Mouse (Mus musculus): ENCODE data around the gene Etv4. TPM values are rescaled to one million over a fixed set of nuclear protein-coding genes. Genes with fewer than 3 reads are reported as not detected.

Gene Etv4
- polyA plus RNA-seq, 1 experiment from 2014 or later, result 10.8 TPM

DNA sequence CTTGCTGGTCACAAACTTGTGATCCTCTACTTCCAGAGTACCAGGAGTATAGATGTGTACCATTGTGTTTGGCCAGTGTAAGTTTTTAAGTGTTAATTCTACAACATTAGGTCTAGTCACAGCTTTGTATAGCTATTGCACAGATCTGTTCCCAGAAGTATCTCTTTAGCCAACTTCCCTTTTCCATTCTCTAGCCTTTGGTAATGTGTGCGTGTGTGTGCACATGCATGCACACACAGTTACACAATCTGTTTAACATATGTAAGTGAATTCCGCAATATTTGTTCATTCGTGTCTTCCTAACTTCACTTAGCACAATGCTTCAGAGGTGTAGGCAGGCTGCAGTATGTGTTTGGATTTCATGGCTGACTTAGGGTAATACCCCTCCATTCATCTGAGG, 25.6 kb downstream of the Etv4 start:
- Histone ChIP-seq H3K9me3 (no peaks in the 10 kb centered on the region), H3K4me1 (no peaks in the 10 kb centered on the region), H3K9ac (no peak overlapping the region), H3K27ac (no peak overlapping the region), H3K4me3 (no peak overlapping the region), H3K4me2 (no peak overlapping the region), H3K36me3 (peaks cover 83% of the 10 kb centered on the region), H3K27me3 (no peaks in the 10 kb centered on the region)
- WGBS, result 91% methylated on average over 3 of the region's 3 CpGs
- no peak for ATAC-seq (ENCODE audit: insufficient number of reproducible peaks, low FRiP score, low TSS enrichment, low read depth)

DNA sequence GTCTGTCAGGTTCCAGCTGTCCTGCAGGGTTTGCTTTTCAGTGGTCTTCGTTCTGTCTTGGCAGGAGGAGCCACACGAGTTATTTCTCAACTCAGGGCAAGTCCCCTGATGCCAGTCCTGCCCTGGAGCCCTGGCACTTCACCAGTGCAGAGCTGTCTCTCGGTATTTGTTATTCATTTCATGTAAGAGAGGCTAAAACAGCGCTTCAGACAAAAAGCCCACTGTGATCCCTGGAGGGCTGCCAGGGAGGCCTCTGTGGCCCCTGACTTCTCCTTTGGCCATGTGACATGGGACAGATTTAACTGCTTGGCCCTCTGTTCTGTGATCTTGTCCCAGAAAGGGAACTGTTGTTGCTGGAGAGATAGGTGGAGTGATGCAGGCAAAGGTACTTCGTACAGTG, 26.7 kb downstream of the Etv4 start:
- no peak overlapping the region for H3K9ac ChIP-seq

DNA sequence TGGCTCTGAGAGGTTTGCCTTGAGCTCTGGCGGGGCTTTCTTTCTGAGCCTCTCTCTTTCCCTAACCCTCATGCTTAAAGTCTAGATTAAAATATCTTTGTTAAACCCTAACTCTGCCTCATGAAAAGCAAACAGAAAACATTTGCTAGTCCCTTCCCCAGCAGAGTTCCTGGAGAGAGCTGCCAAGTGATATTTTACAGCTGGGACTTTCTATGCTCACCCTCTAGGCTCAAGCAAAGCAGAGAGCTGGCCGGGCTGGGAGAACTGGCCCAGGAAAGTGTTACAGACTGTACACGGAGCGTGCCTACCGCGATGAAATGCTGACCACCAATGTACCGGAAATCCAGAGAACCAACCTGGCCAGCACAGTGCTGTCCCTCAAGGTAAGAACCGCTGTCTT, 27.8 kb downstream of the Etv4 start:
- H3K9ac ChIP-seq, result no peak overlapping the region
- ATAC-seq (ENCODE audit: insufficient number of reproducible peaks, low FRiP score, low TSS enrichment, low read depth), result no peak

More for the DNA sequence above, 26.7 kb downstream of the Etv4 start:
- Histone ChIP-seq H3K4me1 (no peaks in the 10 kb centered on the region), H3K4me3 (no peak overlapping the region), H3K36me3 (peaks cover 84% of the 10 kb centered on the region), H3K9me3 (no peaks in the 10 kb centered on the region), H3K4me2 (no peak overlapping the region), H3K27ac (no peak overlapping the region), H3K27me3 (no peaks in the 10 kb centered on the region)
- no peak for ATAC-seq (ENCODE audit: insufficient number of reproducible peaks, low FRiP score, low TSS enrichment, low read depth)
- 82% methylated on average over 5 of the region's 5 CpGs for WGBS

DNA sequence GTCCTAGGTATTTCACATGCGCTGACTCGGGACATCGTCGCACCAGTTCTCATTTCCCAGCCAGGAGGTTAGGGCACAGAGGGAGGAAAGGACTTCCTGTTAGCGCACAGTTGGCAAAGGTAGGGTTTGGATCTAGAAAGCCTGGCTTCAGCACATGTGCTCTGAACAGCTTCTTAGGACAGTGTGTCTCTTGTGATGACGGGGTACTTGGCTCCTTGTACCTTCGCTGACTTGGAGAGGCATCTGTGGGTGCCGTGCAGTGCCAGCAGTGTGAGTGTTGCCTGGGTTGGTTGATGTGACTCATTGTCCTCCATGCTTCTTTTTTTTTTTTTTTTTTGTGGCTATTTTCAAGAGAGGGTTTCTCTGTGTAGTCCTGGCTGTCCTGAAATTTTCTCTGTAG, 28.6 kb downstream of the Etv4 start:
- ATAC-seq (ENCODE audit: insufficient number of reproducible peaks, low FRiP score, low TSS enrichment, low read depth), result no peak
- Histone ChIP-seq H3K4me1 (no peaks in the 10 kb centered on the region), H3K9me3 (no peaks in the 10 kb centered on the region), H3K4me2 (no peak overlapping the region), H3K27ac (no peak overlapping the region), H3K4me3 (no peak overlapping the region), H3K9ac (no peak overlapping the region), H3K27me3 (no peaks in the 10 kb centered on the region), H3K36me3 (peaks cover 92% of the 10 kb centered on the region)
- 91% methylated on average over 8 of the region's 8 CpGs for WGBS

More for the DNA sequence above, 27.8 kb downstream of the Etv4 start:
- Histone ChIP-seq H3K9me3 (no peaks in the 10 kb centered on the region), H3K4me3 (no peak overlapping the region), H3K27ac (no peak overlapping the region), H3K36me3 (peaks cover 92% of the 10 kb centered on the region), H3K4me1 (no peaks in the 10 kb centered on the region), H3K4me2 (no peak overlapping the region), H3K27me3 (no peaks in the 10 kb centered on the region)
- WGBS, result 89% methylated on average over 8 of the region's 8 CpGs

DNA sequence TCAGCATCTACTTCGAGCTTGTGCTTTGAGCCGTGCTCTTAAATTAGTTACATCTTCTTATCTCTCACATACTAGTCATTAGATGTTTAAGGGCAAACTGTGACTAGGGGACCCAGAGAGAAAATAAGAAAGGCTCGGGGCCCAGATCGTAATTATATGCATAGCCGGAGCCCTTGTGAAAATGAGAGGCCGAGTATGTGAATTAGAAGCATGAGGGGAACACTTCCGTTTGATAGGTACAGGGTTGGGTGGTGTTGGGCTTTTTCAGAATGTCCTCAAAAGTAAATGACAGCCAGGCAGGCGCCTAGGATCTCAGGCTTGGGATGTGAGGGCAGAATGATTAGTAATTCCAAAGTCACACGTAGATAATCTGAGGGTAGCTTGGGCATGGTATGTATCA, 51.6 kb downstream of the Etv4 start:
- H3K9ac ChIP-seq, result peak overlapping the region; percentile 69
- 27% methylated on average over 9 of the region's 9 CpGs for WGBS
- H3K4me2 ChIP-seq, result peak overlapping the region; percentile 67
- H3K4me3 ChIP-seq, result peak overlapping the region; percentile 76
- no peak for ATAC-seq (ENCODE audit: insufficient number of reproducible peaks, low FRiP score, low TSS enrichment, low read depth)
- H3K27ac ChIP-seq, result peak overlapping the region; percentile 62; the same call in 1 of the 2 replicates
- H3K9me3 ChIP-seq, result no peaks in the 10 kb centered on the region
- peaks cover 34% of the 10 kb centered on the region for H3K36me3 ChIP-seq
- H3K4me1 ChIP-seq, result peaks cover 9% of the 10 kb centered on the region; the same call in 1 of the 2 replicates
- H3K27me3 ChIP-seq, result no peaks in the 10 kb centered on the region

DNA sequence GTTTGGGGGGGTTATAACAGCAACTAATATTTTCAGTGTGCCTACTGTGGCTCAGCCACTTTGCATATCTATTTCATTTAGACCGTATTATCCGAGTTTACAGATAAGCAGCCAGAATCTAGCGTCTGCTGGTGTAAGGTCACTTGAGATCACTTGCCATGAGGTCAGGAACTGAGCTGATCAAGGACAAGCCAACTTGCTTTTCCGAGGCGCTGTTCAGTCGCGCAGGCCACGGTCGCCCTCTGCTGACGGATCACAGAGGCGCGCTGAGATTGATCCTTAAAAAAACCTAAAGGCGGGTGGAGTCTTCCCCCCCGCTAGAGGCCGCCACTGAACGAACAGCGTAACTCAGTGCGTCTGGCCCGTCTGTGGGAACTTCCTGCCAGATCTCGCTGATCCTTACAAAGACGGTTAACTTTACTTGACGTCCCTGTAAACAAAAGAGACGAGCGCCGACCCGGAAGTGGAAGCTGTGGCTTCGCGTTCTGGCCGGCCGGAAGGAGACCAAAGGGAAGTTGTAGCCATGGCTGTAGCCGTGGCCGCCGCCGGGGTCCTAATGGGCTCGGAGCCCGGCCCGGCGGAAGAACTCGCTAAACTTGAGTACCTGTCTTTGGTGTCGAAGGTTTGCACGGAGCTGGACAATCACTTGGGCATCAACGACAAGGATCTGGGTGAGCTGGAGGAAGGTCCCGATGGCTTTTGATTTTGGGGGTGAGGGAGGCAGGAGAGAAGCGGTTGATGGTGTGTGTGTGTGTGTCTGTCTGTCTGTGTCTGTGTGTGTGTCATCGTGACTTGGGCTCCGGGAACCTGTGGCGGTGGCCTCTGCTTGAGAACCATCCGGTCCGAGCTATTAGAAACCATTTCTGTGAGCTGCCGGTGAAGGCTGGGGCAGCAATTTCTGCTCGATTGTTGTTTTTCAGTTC, 52.4 kb downstream of the Etv4 start, which contains the start of gene Dhx8:
TSS of gene Dhx8 (plus strand) at position 402 of the 923 bp plus-strand sequence.
- peak within 1 kb of the TSS; percentile 62 for H3K27ac ChIP-seq

DNA sequence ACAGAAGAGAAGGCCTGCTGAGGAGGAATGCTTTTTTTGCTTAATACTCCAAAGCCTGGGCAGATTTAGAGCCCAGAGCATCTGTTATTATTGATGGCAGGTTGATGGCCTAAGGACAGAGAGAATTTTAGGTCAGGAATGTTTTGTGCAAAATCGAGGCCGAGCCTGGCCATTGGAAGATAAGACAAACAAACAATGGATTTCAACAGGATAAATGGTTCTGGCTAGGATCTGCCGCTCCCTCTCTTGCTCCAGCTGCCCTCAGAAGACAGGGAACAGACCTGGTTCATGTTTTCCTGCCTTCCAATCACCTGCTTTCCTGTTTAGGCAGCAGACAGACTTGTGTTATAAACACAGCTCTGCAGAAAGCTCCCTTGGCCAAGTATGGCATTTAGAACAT, 55.9 kb downstream of the Etv4 start:
- Histone ChIP-seq H3K27ac (no peak overlapping the region), H3K36me3 (no peaks in the 10 kb centered on the region), H3K4me2 (no peak overlapping the region), H3K4me1 (peaks cover 9% of the 10 kb centered on the region; the same call in 1 of the 2 replicates), H3K9ac (no peak overlapping the region), H3K9me3 (no peaks in the 10 kb centered on the region), H3K4me3 (no peak overlapping the region), H3K27me3 (no peaks in the 10 kb centered on the region)
- WGBS, result 30% methylated on average over 3 of the region's 3 CpGs
- ATAC-seq (ENCODE audit: insufficient number of reproducible peaks, low FRiP score, low TSS enrichment, low read depth), result no peak

More for the DNA sequence above, 52.4 kb downstream of the Etv4 start, which contains the start of gene Dhx8:
- H3K4me1 ChIP-seq, result peaks cover 9% of the 10 kb centered on the region; the same call in 1 of the 2 replicates
- H3K4me3 ChIP-seq, result peak within 1 kb of the TSS; percentile 76
- H3K4me2 ChIP-seq, result peak within 1 kb of the TSS; percentile 67
- no peaks in the 10 kb centered on the region for H3K27me3 ChIP-seq
- peak; percentile 93 for ATAC-seq (ENCODE audit: insufficient number of reproducible peaks, low FRiP score, low TSS enrichment, low read depth)
- H3K9ac ChIP-seq, result peak within 1 kb of the TSS; percentile 69
- H3K9me3 ChIP-seq, result no peaks in the 10 kb centered on the region
- WGBS, result under 1% methylated on average over 51 of the region's 51 CpGs
- peaks cover 28% of the 10 kb centered on the region for H3K36me3 ChIP-seq

DNA sequence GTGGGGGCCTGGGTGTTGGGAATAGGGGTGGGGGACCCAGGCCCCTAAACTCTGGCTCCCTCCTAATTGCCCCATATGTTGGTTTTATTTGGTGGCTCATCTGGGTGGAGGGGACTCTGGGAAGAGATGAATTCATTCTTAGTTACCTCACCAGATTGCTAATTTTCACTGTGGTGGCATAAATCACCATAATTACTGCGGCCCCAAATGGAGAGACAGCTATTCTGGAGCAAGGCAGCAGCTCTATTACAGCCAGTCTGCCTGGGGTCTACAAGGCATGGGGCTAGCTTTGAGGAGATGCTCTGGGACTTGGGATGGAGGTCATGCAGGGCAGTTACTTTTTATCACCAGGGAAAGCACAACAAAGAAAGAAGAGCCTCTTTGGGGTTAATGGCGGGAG, 58.4 kb downstream of the Etv4 start:
- no peaks in the 10 kb centered on the region for H3K36me3 ChIP-seq
- no peak overlapping the region for H3K27ac ChIP-seq

DNA sequence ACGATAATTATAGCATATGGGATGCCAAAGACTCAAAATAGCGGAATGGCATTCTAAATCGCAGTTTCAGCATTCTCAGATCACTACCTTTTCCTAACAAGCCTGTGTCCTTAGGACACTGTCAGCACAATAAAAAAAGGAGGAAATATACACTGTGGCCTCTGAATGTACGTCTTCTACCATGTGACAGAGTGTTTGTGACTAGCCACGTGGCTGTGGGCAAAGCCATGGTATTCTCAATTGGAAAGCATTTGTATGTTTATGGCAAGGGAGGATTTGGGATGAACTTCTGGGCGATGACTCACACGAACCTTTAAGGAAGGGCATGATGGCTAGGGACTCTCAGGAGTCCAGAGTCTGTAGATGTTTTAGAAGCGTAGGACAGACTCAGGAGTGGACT, 60.1 kb downstream of the Etv4 start:
- H3K9ac ChIP-seq, result no peak overlapping the region
- ATAC-seq (ENCODE audit: insufficient number of reproducible peaks, low FRiP score, low TSS enrichment, low read depth), result no peak
- no peak overlapping the region for H3K4me3 ChIP-seq
- H3K27ac ChIP-seq, result no peak overlapping the region
- H3K9me3 ChIP-seq, result no peaks in the 10 kb centered on the region
- H3K36me3 ChIP-seq, result no peaks in the 10 kb centered on the region
- H3K27me3 ChIP-seq, result no peaks in the 10 kb centered on the region
- no peak overlapping the region for H3K4me2 ChIP-seq
- WGBS, result 77% methylated on average over 8 of the region's 8 CpGs
- no peaks in the 10 kb centered on the region for H3K4me1 ChIP-seq

More for the DNA sequence above, 58.4 kb downstream of the Etv4 start:
- 15% methylated on average over 2 of the region's 2 CpGs for WGBS
- no peak overlapping the region for H3K4me3 ChIP-seq
- ATAC-seq (ENCODE audit: insufficient number of reproducible peaks, low FRiP score, low TSS enrichment, low read depth), result no peak
- no peak overlapping the region for H3K4me2 ChIP-seq
- H3K9ac ChIP-seq, result no peak overlapping the region
- H3K4me1 ChIP-seq, result no peaks in the 10 kb centered on the region
- no peaks in the 10 kb centered on the region for H3K9me3 ChIP-seq
- no peaks in the 10 kb centered on the region for H3K27me3 ChIP-seq

DNA sequence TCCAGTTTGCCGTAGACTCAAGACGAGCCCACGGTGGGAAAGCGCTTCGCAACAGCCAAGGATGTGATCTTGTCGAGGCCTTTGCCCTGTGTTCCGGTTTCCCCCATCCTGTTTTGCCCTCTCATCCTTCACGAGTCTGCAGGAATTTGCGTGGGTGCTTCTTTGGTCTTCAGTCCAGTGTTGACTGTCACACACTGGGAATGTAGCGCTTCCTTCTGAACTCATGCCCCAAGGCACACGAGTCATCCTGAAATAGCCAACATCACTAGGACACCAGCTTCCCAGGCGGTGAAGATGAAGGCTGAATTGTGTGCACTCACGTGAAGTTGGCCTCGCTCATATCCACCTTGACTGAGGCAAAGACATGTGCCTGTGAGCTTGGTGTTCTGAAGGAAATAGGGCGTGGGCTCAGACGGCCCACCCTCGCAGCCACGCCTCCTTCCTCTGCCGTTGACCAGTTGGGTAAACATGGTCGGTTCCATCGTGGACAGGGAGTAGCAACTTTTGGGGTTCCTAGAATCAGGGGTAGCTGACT, 65.1 kb downstream of the Etv4 start:
- Histone ChIP-seq H3K27ac (no peak overlapping the region), H3K9me3 (no peaks in the 10 kb centered on the region), H3K27me3 (no peaks in the 10 kb centered on the region), H3K4me3 (no peak overlapping the region), H3K9ac (no peak overlapping the region), H3K4me2 (no peak overlapping the region), H3K4me1 (no peaks in the 10 kb centered on the region), H3K36me3 (no peaks in the 10 kb centered on the region)
- 80% methylated on average over 21 of the region's 21 CpGs for WGBS
- ATAC-seq (ENCODE audit: insufficient number of reproducible peaks, low FRiP score, low TSS enrichment, low read depth), result no peak
